Mouse (Mus musculus) layer of hippocampus, postnatal 25 days (tissue): ENCODE measurements around the gene Mogat2. TPM values are rescaled to one million over a fixed set of nuclear protein-coding genes. Genes with fewer than 3 reads are reported as not detected.
A peak's percentile ranks its signal among the peaks of the same experiment; 100 is the strongest.

Experiments
- DNase-seq, 2 experiments: peaks; one replicate each; pipeline ENCODE4 v3.0.0; 2022; ENCODE audit warnings: mixed read lengths in 2 of 2, low spot score in 1 of 2; ENCODE audit errors: extremely low spot score in 1 of 2
- total RNA-seq, 2 experiments: library from RNA; stranded (reverse); gene quantifications; 2 replicates each; pipeline ENCODE4 v1.2.3; 2021

Gene Mogat2
- not detected for total RNA-seq

DNA sequence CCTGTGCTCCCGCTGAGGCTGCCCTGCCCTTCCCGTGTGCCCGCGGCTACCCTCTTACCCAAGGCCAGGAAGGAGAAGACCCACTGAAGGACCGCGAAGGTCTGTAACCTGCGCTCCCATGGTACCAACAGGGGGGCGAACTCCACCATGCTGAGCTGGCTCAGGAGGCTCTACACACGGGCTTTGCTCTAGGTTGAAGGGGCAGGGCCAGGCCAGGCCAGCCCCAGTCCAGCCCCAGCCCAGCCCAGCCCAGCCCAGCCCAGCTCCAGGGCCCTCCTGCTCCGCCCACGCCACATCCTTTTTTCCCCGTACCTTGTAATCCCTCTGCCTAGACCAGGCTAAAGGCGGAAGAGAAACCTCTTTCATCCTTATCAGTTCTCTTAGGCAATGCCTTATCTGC, at the start of gene Mogat2:
Mogat2 (minus strand) TSS at position 203 of the 400 bp plus-strand sequence.
- no peak for DNase-seq

DNA sequence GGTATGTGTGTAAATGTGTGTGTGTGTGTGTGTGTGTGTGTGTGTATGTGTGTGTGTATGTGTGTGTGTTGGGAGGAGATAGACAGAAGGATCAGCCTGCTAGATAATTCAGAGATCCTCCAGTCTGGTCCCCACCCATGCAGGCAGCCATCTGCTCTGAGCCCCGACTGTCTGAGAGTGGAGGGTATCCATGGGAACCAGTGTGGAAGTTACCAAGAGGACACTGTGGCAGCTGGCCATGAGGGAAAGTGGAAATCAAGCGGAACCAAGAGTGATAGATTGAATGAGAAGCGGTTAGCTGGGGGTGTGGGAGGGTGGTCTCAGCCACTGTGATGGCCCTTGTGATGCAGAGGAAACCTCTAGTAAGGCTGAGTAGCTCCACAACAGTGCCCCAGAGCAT, 48.9 kb upstream of the Mogat2 start:
- peak in 1 of 2 experiments; percentile 55 for DNase-seq

DNA sequence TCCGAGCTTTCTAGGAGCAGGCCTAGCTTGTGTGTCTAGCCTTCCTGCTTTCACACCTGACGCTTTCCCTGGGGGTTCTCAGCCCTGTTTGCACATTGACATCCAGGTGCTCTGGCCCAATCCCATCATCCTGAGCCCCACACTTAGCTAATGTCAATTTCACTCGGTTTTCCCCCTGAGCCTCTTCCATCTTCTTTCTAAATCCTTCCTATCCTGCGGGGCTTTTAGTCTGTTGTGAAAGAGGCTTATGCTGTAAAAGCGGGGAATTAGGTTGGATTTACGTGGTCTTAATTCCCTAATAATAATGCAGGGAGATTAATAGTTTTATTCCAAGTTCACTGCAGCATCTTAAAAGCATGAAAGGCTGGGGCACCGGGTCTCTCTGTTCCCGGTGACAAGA, 41.2 kb upstream of the Mogat2 start:
- DNase-seq, result no peak

DNA sequence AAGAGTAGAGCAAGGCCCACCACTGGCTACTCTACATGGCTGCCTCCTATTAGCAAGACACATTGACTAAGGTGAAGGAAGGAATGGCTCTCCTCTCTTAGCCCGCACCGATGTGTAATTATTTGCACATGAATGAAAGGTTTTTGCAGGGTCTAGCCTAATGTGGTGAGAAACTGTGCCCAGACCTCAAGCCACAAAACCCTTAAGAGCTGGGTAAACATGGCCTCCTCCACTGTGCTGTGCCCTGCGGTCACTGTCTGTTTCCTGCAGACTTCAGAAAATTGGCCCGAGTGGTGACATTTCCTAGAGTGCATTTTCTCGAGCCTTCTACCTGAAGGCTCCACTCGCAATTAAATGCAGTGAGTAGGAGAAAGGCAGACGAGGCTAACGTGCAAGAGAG, 39.9 kb upstream of the Mogat2 start:
- no peak for DNase-seq

DNA sequence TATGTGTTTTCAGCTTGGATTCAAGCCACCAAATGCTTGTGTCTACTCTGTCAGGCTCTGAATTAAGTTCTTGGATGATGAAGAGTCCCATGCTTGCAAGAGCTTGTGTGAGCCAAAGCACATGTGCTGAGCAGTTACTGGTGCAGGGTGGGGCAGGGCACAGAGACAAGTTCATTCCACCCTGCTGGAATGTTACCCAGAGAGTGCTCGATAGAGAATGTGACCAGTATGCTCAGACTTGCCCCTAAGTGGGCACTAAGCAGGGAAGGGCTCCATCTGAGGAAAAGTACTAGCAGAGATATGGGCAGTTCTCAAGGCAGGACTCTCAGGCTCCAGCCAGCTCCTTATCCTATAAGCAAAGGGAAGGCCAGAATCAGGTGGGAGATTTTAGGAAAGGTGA, 38.3 kb upstream of the Mogat2 start:
- DNase-seq, result no peak

DNA sequence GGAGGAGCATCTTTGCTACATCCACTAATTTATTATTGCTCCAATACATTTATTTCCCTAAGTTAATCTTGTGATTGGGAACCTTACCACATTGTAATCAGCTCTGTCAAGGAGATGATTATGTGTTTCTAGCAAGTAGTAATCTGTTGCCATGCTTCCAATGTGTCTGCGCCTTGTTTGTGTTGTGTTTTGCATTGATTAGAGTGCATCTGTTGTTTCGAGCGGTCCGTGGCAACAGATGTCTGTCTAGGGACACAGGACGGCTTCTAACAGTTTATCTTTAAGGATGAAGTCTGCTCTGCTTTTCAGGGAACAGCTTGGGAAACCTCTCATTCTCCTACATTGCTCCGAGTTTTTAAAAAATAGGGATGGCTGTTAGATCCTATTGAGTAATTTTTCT, 36.7 kb upstream of the Mogat2 start:
- no peak for DNase-seq

DNA sequence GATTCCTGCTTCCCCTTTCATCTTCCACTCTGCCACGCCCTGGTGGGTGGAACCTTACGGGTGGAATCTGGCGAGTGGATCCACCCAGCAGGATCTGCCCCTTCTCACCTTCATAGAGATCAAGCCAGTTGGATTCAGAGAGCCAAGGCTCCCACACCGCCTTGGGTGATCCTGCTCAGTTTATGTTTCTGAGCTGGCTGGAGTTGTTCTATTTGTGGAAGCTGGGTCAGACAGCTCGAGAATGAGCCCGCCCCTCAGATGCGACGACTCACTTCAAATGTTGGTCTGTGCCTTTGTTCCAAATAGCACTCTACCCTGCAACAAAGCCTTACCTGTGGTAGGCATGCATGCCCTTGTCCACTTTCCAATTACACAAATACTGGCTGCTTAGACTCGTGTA, 33.2 kb upstream of the Mogat2 start:
- DNase-seq, result no peak

DNA sequence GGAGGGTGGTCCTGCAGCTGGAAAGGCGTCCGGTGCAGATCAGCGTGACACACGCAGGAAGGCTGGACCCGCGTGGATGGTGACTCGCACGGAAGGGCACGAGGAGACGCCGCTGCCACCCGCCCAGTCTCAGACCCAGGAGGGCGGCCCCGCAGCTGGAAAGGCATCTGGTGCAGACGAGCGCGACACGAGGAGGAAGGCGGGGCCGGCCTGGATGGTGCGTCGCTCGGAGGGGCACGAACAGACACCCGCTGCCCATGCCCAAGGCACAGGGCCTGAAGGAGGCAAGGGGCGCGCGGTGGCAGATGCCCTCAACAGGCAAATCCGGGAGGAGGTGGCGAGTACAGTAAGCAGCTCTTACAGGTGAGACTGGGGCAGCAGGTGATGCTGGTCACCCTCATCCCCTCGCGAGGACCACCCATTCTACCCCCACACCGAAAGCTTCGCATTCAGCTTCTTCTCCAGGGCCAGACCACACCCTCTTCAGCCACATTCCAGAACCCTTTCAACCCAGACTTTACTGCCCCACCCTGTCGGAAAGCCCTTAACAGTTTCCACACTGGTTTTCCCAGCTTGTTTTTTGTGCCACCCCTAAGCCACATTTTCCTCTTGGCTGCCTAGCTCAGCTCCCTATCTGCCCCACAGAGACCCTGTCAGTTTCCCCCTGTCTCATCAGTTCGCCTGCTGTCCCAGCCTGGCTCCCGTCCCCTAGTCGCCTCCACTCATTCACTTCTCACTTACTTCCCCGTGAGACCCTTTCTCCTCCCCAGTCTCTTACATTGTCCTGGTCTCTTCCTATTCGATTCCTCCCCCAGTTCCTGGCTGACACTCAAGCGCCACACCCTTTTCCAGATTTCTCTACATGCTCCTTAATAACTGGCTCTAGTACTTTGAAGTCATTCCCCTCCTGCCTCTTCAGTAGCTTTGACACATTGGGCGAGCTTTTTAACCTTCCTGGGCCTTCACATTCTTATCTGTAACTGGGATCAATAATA, 30.8 kb upstream of the Mogat2 start:
- no peak for DNase-seq

DNA sequence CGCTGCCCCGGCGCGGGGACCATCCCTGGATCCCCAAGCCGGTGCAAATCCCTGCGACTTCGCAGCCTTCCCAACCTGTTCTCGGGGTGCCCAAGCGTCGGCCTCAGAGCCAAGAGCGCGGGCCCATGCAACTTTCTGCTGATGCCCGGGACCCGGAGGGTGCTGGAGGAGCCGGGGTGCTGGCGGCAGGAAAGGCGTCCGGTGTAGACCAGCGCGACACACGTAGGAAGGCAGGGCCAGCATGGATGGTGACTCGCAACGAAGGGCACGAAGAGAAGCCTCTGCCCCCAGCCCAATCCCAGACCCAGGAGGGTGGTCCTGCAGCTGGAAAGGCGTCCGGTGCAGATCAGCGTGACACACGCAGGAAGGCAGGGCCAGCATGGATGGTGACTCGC, 30.1 kb upstream of the Mogat2 start:
- no peak for DNase-seq

DNA sequence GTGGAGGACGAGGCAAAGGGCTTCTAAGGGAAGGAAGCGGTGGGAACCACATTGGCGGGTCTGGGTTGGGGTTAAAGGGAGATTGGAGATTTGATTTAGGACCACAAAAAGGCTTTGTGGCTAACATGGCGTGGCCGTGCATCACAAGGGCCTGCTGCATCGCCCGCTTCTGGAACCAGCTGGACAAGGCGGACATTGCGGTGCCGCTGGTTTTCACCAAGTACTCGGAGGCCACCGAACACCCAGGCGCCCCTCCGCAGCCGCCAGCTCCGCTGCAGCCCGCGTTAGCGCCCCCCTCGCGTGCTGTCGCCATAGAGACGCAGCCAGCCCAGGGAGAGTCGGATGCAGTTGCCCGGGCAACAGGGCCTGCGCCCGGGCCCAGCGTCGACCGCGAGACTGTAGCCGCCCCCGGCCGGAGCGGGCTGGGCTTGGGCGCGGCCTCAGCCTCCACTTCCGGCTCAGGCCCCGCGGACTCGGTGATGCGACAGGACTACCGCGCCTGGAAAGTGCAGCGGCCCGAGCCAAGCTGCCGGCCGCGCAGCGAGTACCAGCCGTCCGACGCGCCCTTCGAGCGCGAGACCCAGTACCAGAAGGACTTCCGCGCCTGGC, 29.6 kb upstream of the Mogat2 start:
- DNase-seq, result peak; percentile 71 to 81

DNA sequence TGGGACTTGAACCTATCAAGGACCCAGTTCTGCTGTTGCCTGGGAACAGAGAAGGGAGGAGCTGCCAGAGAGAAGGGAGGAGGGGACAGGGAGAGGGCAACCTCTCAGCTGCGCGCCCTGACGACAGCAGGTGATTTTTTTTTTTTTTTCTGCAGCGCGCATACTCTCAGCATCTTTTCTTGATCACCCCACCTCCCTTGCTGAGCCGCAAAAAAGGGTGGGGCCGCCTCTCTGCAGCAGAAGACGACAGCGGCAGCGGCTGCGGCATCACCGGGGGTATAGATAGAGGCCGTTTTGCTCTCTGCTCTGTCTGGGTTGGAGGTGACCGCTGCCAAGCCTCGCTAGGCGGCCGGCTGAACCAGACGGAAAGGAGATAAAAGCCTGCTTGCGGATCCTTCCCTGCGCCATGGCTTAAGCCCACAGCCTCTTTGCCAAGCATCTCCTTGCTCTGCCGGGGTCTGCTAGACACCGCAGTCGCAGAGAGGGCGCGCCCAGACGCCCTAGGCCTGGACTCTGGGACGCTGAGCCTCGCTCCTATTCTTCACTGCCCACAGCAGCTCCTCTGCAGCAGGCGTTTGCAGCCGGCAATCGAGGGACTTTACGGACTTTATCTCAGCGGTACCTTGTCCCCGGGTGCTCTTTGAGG, 29.0 kb upstream of the Mogat2 start, which contains the start of gene Map6:
Map6 (plus strand) TSS at position 197 of the 646 bp plus-strand sequence.
- DNase-seq, result peak; percentile 52 to 61

DNA sequence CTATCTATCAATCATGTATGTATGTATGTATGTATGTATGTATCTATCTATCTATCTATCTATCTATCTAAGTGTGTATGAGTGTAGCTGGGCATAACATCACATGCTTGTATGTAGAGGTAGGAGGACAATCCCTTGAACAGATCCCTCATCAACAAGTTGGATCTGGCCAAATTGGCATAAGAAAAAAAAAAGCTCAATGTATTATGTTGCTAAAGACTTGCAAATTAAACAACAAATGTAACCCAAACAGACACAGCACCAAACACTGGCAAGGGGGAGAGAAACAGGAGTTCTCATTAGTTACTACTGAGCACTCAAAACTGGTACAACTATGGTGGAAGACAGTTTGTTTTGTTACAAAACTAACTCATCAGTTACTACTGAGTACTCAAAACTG, 26.2 kb upstream of the Mogat2 start:
- DNase-seq, result no peak

DNA sequence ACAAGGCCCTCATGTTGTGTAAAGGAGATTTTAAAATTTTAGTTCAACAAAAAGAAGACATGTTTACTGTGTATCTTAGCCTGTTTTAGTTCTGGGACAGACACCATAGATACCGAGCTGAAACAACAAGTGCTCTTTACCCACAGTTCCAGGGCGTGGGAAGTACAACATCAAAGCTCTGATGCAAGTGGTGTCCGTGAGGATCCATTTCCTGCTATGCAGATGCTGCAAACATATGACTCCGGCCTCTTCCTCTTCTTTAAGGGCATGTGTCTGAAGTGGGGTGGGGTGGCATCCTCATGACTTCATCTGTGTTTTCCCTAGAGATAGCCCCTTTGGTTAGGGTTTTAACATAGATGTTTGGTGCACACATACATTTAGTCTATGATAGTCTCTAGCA, 25.1 kb upstream of the Mogat2 start:
- DNase-seq, result no peak

DNA sequence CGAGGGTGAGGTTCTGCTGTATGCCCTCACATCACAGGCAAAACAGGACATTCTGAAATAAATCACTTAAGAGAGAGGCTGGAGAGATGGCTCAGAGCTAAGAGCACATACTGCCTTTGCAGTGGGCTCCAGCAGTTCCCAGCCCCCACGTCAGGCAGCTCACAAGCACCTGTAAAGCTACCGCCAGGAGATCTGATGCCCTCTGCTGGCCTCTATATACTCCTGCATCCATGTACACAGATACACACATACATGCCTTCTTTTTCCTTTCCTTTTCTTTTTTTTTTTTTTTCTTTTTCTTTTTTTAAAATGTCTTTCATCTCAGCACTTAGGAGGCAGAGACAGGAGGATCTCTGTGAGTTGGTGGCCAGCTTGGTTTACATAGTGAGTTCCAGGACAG, 23.5 kb upstream of the Mogat2 start:
- DNase-seq, result no peak

DNA sequence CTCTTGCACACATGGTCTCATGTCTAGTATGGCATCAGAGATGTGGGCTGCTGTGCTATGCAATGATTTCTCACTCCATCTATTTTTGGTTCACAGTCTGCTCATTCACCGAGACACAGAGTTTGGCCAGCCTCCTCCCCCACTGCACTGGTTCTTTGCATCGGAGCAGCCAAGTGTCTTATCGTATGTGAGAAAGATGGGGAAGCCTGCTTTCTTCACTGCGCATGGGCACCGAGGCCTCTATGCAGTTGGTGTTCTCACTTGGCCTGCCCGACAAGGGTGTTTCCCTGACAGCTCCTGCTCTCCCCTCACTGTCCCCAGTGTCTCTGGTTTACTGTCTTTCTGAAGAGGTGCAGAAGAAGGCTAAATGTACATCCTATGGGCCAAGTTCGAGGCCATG, 16.6 kb upstream of the Mogat2 start:
- DNase-seq, result no peak

DNA sequence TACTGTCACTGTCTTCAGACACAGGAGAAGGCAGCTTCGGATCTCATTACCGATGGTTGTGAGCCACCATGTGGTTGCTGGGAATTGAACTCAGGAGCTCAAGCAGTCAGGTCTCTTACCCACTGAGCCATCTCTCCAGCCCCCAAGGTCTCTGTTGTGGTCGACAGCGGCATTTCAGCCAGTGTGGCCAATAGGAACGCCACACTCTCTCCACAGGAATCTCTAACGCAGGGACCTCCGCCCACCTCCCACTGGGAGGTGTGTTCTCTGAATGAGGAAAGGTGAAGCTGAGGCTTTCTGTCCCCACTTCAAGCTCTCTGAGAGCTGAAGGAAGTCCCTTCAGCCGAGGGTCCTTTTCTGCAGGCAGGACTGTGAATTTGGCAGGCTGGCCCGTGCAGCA, 12.0 kb upstream of the Mogat2 start:
- DNase-seq, result no peak

DNA sequence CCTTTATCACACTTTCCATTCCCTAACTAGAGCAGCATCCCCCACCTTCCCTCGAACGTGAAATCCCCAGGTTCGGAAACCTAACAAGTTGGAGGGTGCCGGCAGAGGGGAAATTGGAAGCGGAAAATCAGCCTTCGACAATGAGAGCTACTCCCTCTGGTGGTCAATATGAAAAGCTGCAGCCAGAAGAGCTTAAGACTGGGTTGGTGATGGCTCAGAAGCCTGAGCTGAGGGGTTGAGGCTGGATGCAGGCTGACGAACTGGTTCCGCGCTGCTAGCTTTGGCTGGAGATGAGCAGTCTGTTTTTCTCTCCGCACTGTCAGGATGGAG, 11.1 kb upstream of the Mogat2 start:
- DNase-seq, result peak in 1 of 2 experiments; percentile 30

DNA sequence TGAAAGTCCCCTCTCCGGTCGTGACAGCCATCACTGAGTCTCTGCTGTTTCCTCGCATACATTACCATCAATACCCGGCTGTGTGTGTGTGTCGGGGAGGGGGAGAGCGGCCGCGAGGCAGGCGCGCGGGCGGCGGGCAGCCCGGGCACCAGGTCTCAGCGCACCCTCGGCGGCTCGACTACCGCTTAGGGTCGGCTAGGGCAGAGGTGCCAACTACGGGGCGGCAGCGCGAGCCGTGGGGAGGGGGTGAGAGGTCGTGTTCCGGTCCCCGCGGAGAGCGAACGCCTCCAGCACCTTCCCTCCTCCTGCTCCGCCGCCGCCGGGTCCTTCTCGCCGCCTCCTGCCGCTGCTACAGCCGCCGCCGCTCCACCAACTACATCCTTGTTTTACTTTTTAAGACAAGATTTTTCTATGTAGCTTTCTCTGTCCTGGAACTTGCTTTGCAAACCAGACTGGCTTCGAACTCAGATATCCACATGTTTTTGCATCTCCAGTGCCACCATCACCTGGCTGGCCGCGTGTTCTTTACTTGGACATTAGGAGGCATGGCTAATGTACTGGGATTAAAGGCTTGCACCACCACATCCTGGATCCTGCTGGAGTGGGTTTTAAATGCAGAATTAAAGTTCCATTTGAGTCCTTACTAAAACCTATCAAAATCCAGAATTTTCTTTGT, 10.6 kb upstream of the Mogat2 start:
- no peak for DNase-seq

DNA sequence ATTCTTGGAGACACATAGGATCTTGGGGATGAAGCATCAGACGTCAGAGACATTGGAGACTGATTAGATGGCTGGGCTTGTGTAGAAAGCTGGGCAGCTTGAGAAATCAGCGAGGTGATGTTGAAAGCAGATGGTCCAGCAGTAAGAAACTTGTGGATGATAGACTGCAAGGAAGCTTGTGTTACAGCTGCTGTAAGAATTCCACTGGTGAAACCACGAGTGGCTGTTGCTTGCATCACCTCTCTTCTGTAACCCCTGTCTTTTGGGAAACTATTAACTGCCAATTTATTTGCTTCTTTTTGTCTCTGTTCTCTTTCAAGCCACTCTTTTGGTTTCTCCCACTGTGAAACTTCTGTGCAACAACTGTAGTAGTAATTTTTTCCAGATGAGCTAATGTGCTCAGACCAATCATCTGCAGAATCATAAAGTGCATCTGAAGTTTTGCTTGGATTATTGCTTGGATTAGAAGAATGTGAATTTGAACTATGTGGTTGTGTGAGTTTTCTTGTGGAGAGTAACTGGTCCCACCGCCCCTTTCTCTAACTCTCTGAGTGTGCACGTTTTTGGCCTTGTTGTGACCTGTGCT, 9.8 kb upstream of the Mogat2 start:
- DNase-seq, result no peak

DNA sequence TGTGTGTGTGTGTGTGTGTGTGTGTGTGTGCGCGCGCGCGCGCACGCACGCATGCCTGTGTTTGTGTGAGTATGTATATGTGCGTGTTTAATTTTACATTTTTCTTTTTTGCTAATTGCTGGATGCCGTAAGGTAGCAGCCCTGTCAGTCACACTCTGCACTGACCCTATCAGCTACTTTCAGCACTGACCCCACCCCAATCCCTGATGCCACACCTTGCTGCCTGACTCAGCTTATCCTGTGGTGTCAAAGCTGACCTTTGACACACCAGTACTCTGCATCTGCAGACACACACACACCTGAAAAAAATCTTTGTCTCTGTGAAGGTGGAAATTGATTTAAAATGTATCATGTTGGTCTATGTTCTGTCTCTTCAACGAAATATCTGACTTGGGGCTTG, 3.7 kb upstream of the Mogat2 start:
- no peak for DNase-seq
